Mouse (Mus musculus) liver, embryonic 13.5 days (tissue): ENCODE measurements around the gene Pola2. TPM values are rescaled to one million over a fixed set of nuclear protein-coding genes. Genes with fewer than 3 reads are reported as not detected.
A peak's percentile ranks its signal among the peaks of the same experiment; 100 is the strongest.

Source experiments
- ATAC-seq: fragments of 200-750 bp; cut with Nextera tagmentation; 2 replicates; pipeline ENCODE4 v1.8.0; 2017; ENCODE audit warnings: low read depth, mild to moderate bottlenecking, moderate number of reproducible peaks, moderate library complexity
- DNase-seq: peaks from one replicate; pipeline ENCODE4 v3.0.0; 2022
- H3K27ac ChIP-seq: fragments of 300-500 bp; sonication (generic); 2 replicates; pipeline ENCODE4 v1.5.1; 2015; ENCODE audit warnings: moderate library complexity, mild to moderate bottlenecking, inconsistent platforms
- H3K27me3 ChIP-seq: fragments of 300-500 bp; sonication (generic); 2 replicates; pipeline ENCODE4 v1.6.1; 2015; ENCODE audit warnings: mild to moderate bottlenecking, inconsistent platforms
- H3K36me3 ChIP-seq: fragments of 300-500 bp; sonication (generic); 2 replicates; pipeline ENCODE4 v1.6.1; 2015; ENCODE audit warnings: mild to moderate bottlenecking, inconsistent platforms
- H3K4me1 ChIP-seq: fragments of 300-500 bp; sonication (generic); replicated peaks from 2 replicates; pipeline ENCODE4 v1.6.1; 2015; ENCODE audit warnings: inconsistent platforms
- H3K4me2 ChIP-seq: fragments of 300-500 bp; sonication (generic); 2 replicates; pipeline ENCODE4 v1.6.1; 2015; ENCODE audit warnings: inconsistent platforms, mild to moderate bottlenecking, moderate library complexity
- H3K4me3 ChIP-seq: fragments of 300-500 bp; sonication (generic); replicated peaks from 2 replicates; pipeline ENCODE4 v1.5.1; 2015; ENCODE audit warnings: mild to moderate bottlenecking, inconsistent platforms
- H3K9ac ChIP-seq: fragments of 300-500 bp; sonication (generic); 2 replicates; pipeline ENCODE4 v1.6.1; 2015; ENCODE audit warnings: mild to moderate bottlenecking, inconsistent platforms
- H3K9me3 ChIP-seq: fragments of 300-500 bp; sonication (generic); replicated peaks from 2 replicates; pipeline ENCODE4 v1.6.1; 2016; ENCODE audit warnings: inconsistent platforms
- WGBS: fragments of 180-500 bp; shearing (Covaris S2); methylation state at CpG from one replicate; pipeline ENCODE4 v1.1.7; 2015; ENCODE audit not compliant: insufficient replicate concordance; 5-methylcytosine and 5-hydroxymethylcytosine counted together
- polyA plus RNA-seq: library from polyadenylated mRNA; unstranded; fragments of >200 nt; fragmentation: Nextera tagmentation; extraction: Ambion mirVana; gene quantifications from 2 replicates; pipeline ENCODE4 v1.2.1, GENCODE M21; 2015

Pola2 gene
- polyA plus RNA-seq, 1 experiment from 2014 or later, result 62.2 TPM

- no peak overlapping the region for H3K27ac ChIP-seq
These were observed 12.4 kb downstream of the Pola2 start for GRCm38 (mm10) chr19:5951631-5952030.

GRCm38 (mm10) chr19:5950218-5950617 is 13.8 kb downstream of the Pola2 start:
- H3K9ac ChIP-seq, result no peak overlapping the region
- no peak overlapping the region for H3K4me2 ChIP-seq
- H3K36me3 ChIP-seq, result peaks cover 100% of the 10 kb centered on the region
- H3K27ac ChIP-seq, result no peak overlapping the region
- H3K9me3 ChIP-seq, result no peaks in the 10 kb centered on the region
- H3K4me3 ChIP-seq, result no peak overlapping the region
- WGBS, result 88% methylated on average over 11 of the region's 11 CpGs
- H3K27me3 ChIP-seq, result no peaks in the 10 kb centered on the region
- no peak for ATAC-seq
- peaks cover 30% of the 10 kb centered on the region for H3K4me1 ChIP-seq
- no peak for DNase-seq

More at GRCm38 (mm10) chr19:5951631-5952030, 12.4 kb downstream of the Pola2 start:
- Histone ChIP-seq H3K4me3 (no peak overlapping the region), H3K4me2 (no peak overlapping the region), H3K27me3 (no peaks in the 10 kb centered on the region), H3K9me3 (no peaks in the 10 kb centered on the region), H3K9ac (no peak overlapping the region), H3K4me1 (peaks cover 25% of the 10 kb centered on the region), H3K36me3 (peaks cover 100% of the 10 kb centered on the region)
- ATAC-seq (0 out of 2 replicates have a peak, but pooled peaks have one; percentile 3), DNase-seq (no peak)
- 88% methylated on average over 16 of the region's 16 CpGs for whole genome bisulfite sequencing

- DNase-seq (no peak), ATAC-seq (no peak)
- peaks cover 26% of the 10 kb centered on the region for H3K4me1 ChIP-seq
- H3K27ac ChIP-seq, result peak overlapping the region; percentile 65
- H3K36me3 ChIP-seq, result peaks cover 99% of the 10 kb centered on the region
- WGBS, result 78% methylated on average over 8 of the region's 8 CpGs
- no peak overlapping the region for H3K9ac ChIP-seq
- H3K9me3 ChIP-seq, result no peaks in the 10 kb centered on the region
- no peak overlapping the region for H3K4me3 ChIP-seq
- H3K4me2 ChIP-seq, result no peak overlapping the region
- no peaks in the 10 kb centered on the region for H3K27me3 ChIP-seq
These were observed 18.1 kb downstream of the Pola2 start for GRCm38 (mm10) chr19:5945891-5946290.

- DNase-seq (no peak), ATAC-seq (peak; percentile 57)
- no peak overlapping the region for H3K4me2 ChIP-seq
- no peaks in the 10 kb centered on the region for H3K9me3 ChIP-seq
- no peak overlapping the region for H3K4me3 ChIP-seq
- peaks cover 26% of the 10 kb centered on the region for H3K4me1 ChIP-seq
- no peaks in the 10 kb centered on the region for H3K27me3 ChIP-seq
- H3K27ac ChIP-seq, result peak overlapping the region; percentile 65
- H3K9ac ChIP-seq, result no peak overlapping the region
- H3K36me3 ChIP-seq, result peaks cover 98% of the 10 kb centered on the region
- WGBS, result 67% methylated on average over 7 of the region's 7 CpGs
These were observed 19.0 kb downstream of the Pola2 start for GRCm38 (mm10) chr19:5945027-5945426.

GRCm38 (mm10) chr19:5944145-5944544 is 19.9 kb downstream of the Pola2 start:
- Histone ChIP-seq H3K27ac (peak overlapping the region; percentile 65), H3K36me3 (peaks cover 98% of the 10 kb centered on the region)

GRCm38 (mm10) chr19:5943404-5943803 is 20.6 kb downstream of the Pola2 start:
- H3K4me1 ChIP-seq, result peaks cover 40% of the 10 kb centered on the region
- H3K27ac ChIP-seq, result no peak overlapping the region
- ATAC-seq (no peak), DNase-seq (no peak)
- H3K36me3 ChIP-seq, result peaks cover 96% of the 10 kb centered on the region
- H3K4me3 ChIP-seq, result no peak overlapping the region
- H3K4me2 ChIP-seq, result no peak overlapping the region
- no peaks in the 10 kb centered on the region for H3K27me3 ChIP-seq
- H3K9me3 ChIP-seq, result no peaks in the 10 kb centered on the region
- H3K9ac ChIP-seq, result no peak overlapping the region
- WGBS, result 91% methylated on average over 15 of the region's 15 CpGs

More at GRCm38 (mm10) chr19:5944145-5944544, 19.9 kb downstream of the Pola2 start:
- no peak overlapping the region for H3K4me3 ChIP-seq
- peaks cover 33% of the 10 kb centered on the region for H3K4me1 ChIP-seq
- no peak overlapping the region for H3K4me2 ChIP-seq
- WGBS, result 72% methylated on average over 8 of the region's 8 CpGs
- ATAC-seq (no peak), DNase-seq (no peak)
- no peak overlapping the region for H3K9ac ChIP-seq
- H3K9me3 ChIP-seq, result no peaks in the 10 kb centered on the region
- H3K27me3 ChIP-seq, result no peaks in the 10 kb centered on the region

- 94% methylated on average over 7 of the region's 7 CpGs for WGBS
- peaks cover 49% of the 10 kb centered on the region for H3K4me1 ChIP-seq
These were observed 21.4 kb downstream of the Pola2 start for GRCm38 (mm10) chr19:5942581-5942980.

GRCm38 (mm10) chr19:5940656-5941055 is 23.3 kb downstream of the Pola2 start:
- H3K36me3 ChIP-seq, result peaks cover 69% of the 10 kb centered on the region
- H3K27ac ChIP-seq, result no peak overlapping the region; the same call in 1 of the 2 replicates
- no peak overlapping the region for H3K4me2 ChIP-seq
- H3K27me3 ChIP-seq, result no peaks in the 10 kb centered on the region
- DNase-seq, result no peak
- peaks cover 50% of the 10 kb centered on the region for H3K4me1 ChIP-seq
- no peak for ATAC-seq
- H3K4me3 ChIP-seq, result no peak overlapping the region
- 87% methylated on average over 10 of the region's 10 CpGs for WGBS
- no peaks in the 10 kb centered on the region for H3K9me3 ChIP-seq
- no peak overlapping the region for H3K9ac ChIP-seq

More at GRCm38 (mm10) chr19:5942581-5942980, 21.4 kb downstream of the Pola2 start:
- Histone ChIP-seq H3K4me3 (no peak overlapping the region), H3K9ac (no peak overlapping the region), H3K9me3 (no peaks in the 10 kb centered on the region), H3K4me2 (no peak overlapping the region), H3K27me3 (no peaks in the 10 kb centered on the region), H3K27ac (no peak overlapping the region), H3K36me3 (peaks cover 88% of the 10 kb centered on the region)
- ATAC-seq, result no peak
- no peak for DNase-seq

GRCm38 (mm10) chr19:5940173-5940572 is 23.8 kb downstream of the Pola2 start:
- ATAC-seq (no peak), DNase-seq (no peak)
- Histone ChIP-seq H3K27ac (peak overlapping the region; percentile 8; the same call in 1 of the 2 replicates), H3K9me3 (no peaks in the 10 kb centered on the region), H3K36me3 (peaks cover 64% of the 10 kb centered on the region), H3K27me3 (no peaks in the 10 kb centered on the region), H3K4me1 (peaks cover 51% of the 10 kb centered on the region), H3K4me2 (no peak overlapping the region), H3K9ac (no peak overlapping the region), H3K4me3 (no peak overlapping the region)
- WGBS, result 86% methylated on average over 4 of the region's 4 CpGs

- H3K27ac ChIP-seq, result peak overlapping the region; percentile 8; the same call in 1 of the 2 replicates
- peaks cover 49% of the 10 kb centered on the region for H3K4me1 ChIP-seq
- peaks cover 60% of the 10 kb centered on the region for H3K36me3 ChIP-seq
These were observed 24.3 kb downstream of the Pola2 start for GRCm38 (mm10) chr19:5939715-5940114.

GRCm38 (mm10) chr19:5938516-5938915 is 25.5 kb downstream of the Pola2 start:
- no peak overlapping the region for H3K9ac ChIP-seq
- WGBS, result 73% methylated on average over 6 of the region's 6 CpGs
- no peaks in the 10 kb centered on the region for H3K9me3 ChIP-seq
- H3K27ac ChIP-seq, result peak overlapping the region; percentile 74
- peaks cover 9% of the 10 kb centered on the region; the same call in 1 of the 2 replicates for H3K27me3 ChIP-seq
- H3K36me3 ChIP-seq, result peaks cover 48% of the 10 kb centered on the region
- H3K4me2 ChIP-seq, result peak overlapping the region; percentile 45
- H3K4me1 ChIP-seq, result peaks cover 42% of the 10 kb centered on the region
- H3K4me3 ChIP-seq, result no peak overlapping the region
- ATAC-seq (peak; percentile 45), DNase-seq (no peak)

More at GRCm38 (mm10) chr19:5939715-5940114, 24.3 kb downstream of the Pola2 start:
- Histone ChIP-seq H3K4me3 (no peak overlapping the region), H3K9ac (no peak overlapping the region), H3K9me3 (no peaks in the 10 kb centered on the region), H3K4me2 (no peak overlapping the region), H3K27me3 (no peaks in the 10 kb centered on the region)
- no peak for DNase-seq
- 82% methylated on average over 5 of the region's 5 CpGs for WGBS
- ATAC-seq, result no peak

GRCm38 (mm10) chr19:5937836-5938406 is 26.1 kb downstream of the Pola2 start:
- DNase-seq (peak; percentile 34), ATAC-seq (peak; percentile 85)
- WGBS, result 14% methylated on average over 14 of the region's 14 CpGs
- Histone ChIP-seq H3K4me3 (0 out of 2 replicates have a peak overlapping the region, but pooled peaks have one; percentile 3), H3K36me3 (peaks cover 42% of the 10 kb centered on the region), H3K4me2 (peak overlapping the region; percentile 45), H3K27me3 (peaks cover 9% of the 10 kb centered on the region; the same call in 1 of the 2 replicates), H3K9ac (0 out of 2 replicates have a peak overlapping the region, but pooled peaks have one; percentile 10), H3K27ac (peak overlapping the region; percentile 74), H3K9me3 (no peaks in the 10 kb centered on the region), H3K4me1 (peaks cover 42% of the 10 kb centered on the region)
